Mouse (Mus musculus): Measurements from ENCODE around the gene Wdr66. TPM values are rescaled to one million over a fixed set of nuclear protein-coding genes. Genes with fewer than 3 reads are reported as not detected.

The Wdr66 gene
- polyA plus RNA-seq, 1 experiment from 2014 or later: 1.1 TPM

GRCm38 (mm10) chr5:123229296-123229695 lies 22.6 kb upstream of the Wdr66 start:
- no peaks in the 10 kb centered on the region for H3K9me3 ChIP-seq (replicated peaks; ENCODE audit: control insufficient read depth, low read length)
- H3K9ac ChIP-seq (ENCODE audit: low read length): no peak overlapping the region
- WGBS: 85% methylated on average over 6 of the region's 6 CpGs
- peaks cover 5% of the 10 kb centered on the region for H3K4me1 ChIP-seq (ENCODE audit: control insufficient read depth, insufficient read depth, low read length)
- H3K36me3 ChIP-seq (ENCODE audit: control insufficient read depth, insufficient read depth, low read length): no peaks in the 10 kb centered on the region
- H3K27me3 ChIP-seq (ENCODE audit: control insufficient read depth, insufficient read depth, low read length): no peaks in the 10 kb centered on the region
- peak overlapping the region; percentile 65 for H3K4me2 ChIP-seq (ENCODE audit: low read depth, low read length)
- H3K4me3 ChIP-seq (replicated peaks; ENCODE audit: low read length): no peak overlapping the region
- no peak for ATAC-seq (ENCODE audit: insufficient read depth, low FRiP score)
- H3K27ac ChIP-seq (ENCODE audit: low read length): no peak overlapping the region

- ATAC-seq (ENCODE audit: insufficient read depth, low FRiP score): no peak
- H3K4me2 ChIP-seq (ENCODE audit: low read depth, low read length): no peak overlapping the region
- 82% methylated on average over 2 of the region's 2 CpGs for WGBS
- H3K36me3 ChIP-seq (ENCODE audit: control insufficient read depth, insufficient read depth, low read length): no peaks in the 10 kb centered on the region
- H3K9ac ChIP-seq (ENCODE audit: low read length): no peak overlapping the region
- H3K4me3 ChIP-seq (replicated peaks; ENCODE audit: low read length): no peak overlapping the region
- H3K27ac ChIP-seq (ENCODE audit: low read length): no peak overlapping the region
- no peaks in the 10 kb centered on the region for H3K27me3 ChIP-seq (ENCODE audit: control insufficient read depth, insufficient read depth, low read length)
- no peaks in the 10 kb centered on the region for H3K9me3 ChIP-seq (replicated peaks; ENCODE audit: control insufficient read depth, low read length)
- peaks cover 5% of the 10 kb centered on the region for H3K4me1 ChIP-seq (ENCODE audit: control insufficient read depth, insufficient read depth, low read length)
Observed at GRCm38 (mm10) chr5:123232180-123232579, 19.7 kb upstream of the Wdr66 start.

GRCm38 (mm10) chr5:123235731-123236130 lies 16.2 kb upstream of the Wdr66 start:
- Histone ChIP-seq H3K4me1 (ENCODE audit: control insufficient read depth, insufficient read depth, low read length) (no peaks in the 10 kb centered on the region), H3K9me3 (replicated peaks; ENCODE audit: control insufficient read depth, low read length) (no peaks in the 10 kb centered on the region), H3K4me3 (replicated peaks; ENCODE audit: low read length) (no peak overlapping the region), H3K27ac (ENCODE audit: low read length) (no peak overlapping the region), H3K9ac (ENCODE audit: low read length) (no peak overlapping the region), H3K27me3 (ENCODE audit: control insufficient read depth, insufficient read depth, low read length) (no peaks in the 10 kb centered on the region), H3K4me2 (ENCODE audit: low read depth, low read length) (no peak overlapping the region), H3K36me3 (ENCODE audit: control insufficient read depth, insufficient read depth, low read length) (no peaks in the 10 kb centered on the region; the same call in 1 of the 2 replicates)
- 22% methylated on average over 2 of the region's 2 CpGs for WGBS
- ATAC-seq (ENCODE audit: insufficient read depth, low FRiP score): peak; percentile 64; the same call in 1 of the 2 replicates

DNA sequence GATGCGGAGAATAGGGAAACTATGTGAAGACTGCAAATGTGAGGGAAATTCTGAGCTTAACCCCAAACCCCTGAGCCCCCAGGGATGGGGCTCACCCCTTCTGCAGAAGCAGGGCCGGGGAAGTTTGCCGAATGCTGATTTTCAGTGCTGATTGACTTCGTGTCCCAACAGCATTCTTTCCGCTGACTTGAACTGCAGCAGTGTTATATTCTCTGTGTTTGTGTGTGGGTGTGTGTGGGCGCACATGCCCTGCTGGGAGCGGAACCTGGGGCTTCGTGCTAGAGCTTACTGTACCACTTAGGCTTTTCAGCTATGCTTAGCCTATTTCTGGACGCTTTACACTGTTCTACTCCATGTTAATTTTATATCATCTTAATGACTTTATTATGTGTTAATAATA lies 15.5 kb upstream of the Wdr66 start:
- Histone ChIP-seq H3K27ac (ENCODE audit: low read length) (no peak overlapping the region), H3K4me1 (ENCODE audit: control insufficient read depth, insufficient read depth, low read length) (no peaks in the 10 kb centered on the region), H3K9ac (ENCODE audit: low read length) (no peak overlapping the region), H3K36me3 (ENCODE audit: control insufficient read depth, insufficient read depth, low read length) (no peaks in the 10 kb centered on the region; the same call in 1 of the 2 replicates), H3K27me3 (ENCODE audit: control insufficient read depth, insufficient read depth, low read length) (no peaks in the 10 kb centered on the region), H3K9me3 (replicated peaks; ENCODE audit: control insufficient read depth, low read length) (no peaks in the 10 kb centered on the region), H3K4me2 (ENCODE audit: low read depth, low read length) (no peak overlapping the region), H3K4me3 (replicated peaks; ENCODE audit: low read length) (no peak overlapping the region)
- ATAC-seq (ENCODE audit: insufficient read depth, low FRiP score): no peak
- WGBS: 81% methylated on average over 9 of the region's 9 CpGs

DNA sequence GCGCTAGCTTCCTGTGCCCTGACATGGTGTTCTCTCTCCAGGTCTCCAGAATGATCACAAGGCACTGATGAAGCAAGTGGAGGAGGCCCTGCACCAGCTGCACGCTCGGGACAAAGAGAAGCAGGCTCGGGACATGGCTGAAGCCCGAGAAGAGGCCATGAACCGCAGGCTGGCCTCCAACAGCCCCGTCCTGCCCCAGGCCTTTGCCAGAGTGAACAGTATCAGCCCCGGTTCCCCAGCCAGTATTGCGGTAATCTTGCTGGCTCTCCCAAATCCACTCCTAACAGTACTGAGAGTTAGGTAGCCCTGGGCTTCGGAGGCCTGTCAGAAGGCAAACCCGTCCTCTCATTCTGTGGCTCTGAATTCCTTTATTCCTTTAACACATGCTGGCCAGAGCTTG lies 12.4 kb upstream of the Wdr66 start:
- 96% methylated on average over 11 of the region's 11 CpGs for whole genome bisulfite sequencing
- Histone ChIP-seq H3K9ac (ENCODE audit: low read length) (no peak overlapping the region), H3K9me3 (replicated peaks; ENCODE audit: control insufficient read depth, low read length) (no peaks in the 10 kb centered on the region), H3K36me3 (ENCODE audit: control insufficient read depth, insufficient read depth, low read length) (peaks cover 4% of the 10 kb centered on the region; the same call in 1 of the 2 replicates), H3K4me3 (replicated peaks; ENCODE audit: low read length) (no peak overlapping the region), H3K27ac (ENCODE audit: low read length) (no peak overlapping the region), H3K27me3 (ENCODE audit: control insufficient read depth, insufficient read depth, low read length) (no peaks in the 10 kb centered on the region), H3K4me1 (ENCODE audit: control insufficient read depth, insufficient read depth, low read length) (no peaks in the 10 kb centered on the region), H3K4me2 (ENCODE audit: low read depth, low read length) (no peak overlapping the region)
- ATAC-seq (ENCODE audit: insufficient read depth, low FRiP score): no peak

- Histone ChIP-seq H3K9ac (ENCODE audit: low read length) (no peak overlapping the region), H3K4me1 (ENCODE audit: control insufficient read depth, insufficient read depth, low read length) (no peaks in the 10 kb centered on the region), H3K4me2 (ENCODE audit: low read depth, low read length) (no peak overlapping the region), H3K36me3 (ENCODE audit: control insufficient read depth, insufficient read depth, low read length) (peaks cover 4% of the 10 kb centered on the region; the same call in 1 of the 2 replicates), H3K9me3 (replicated peaks; ENCODE audit: control insufficient read depth, low read length) (no peaks in the 10 kb centered on the region), H3K27me3 (ENCODE audit: control insufficient read depth, insufficient read depth, low read length) (no peaks in the 10 kb centered on the region), H3K4me3 (replicated peaks; ENCODE audit: low read length) (no peak overlapping the region), H3K27ac (ENCODE audit: low read length) (no peak overlapping the region)
- ATAC-seq (ENCODE audit: insufficient read depth, low FRiP score): no peak
- 26% methylated on average over 4 of the region's 4 CpGs for WGBS
Observed at GRCm38 (mm10) chr5:123245518-123245917, 6.4 kb upstream of the Wdr66 start.

DNA sequence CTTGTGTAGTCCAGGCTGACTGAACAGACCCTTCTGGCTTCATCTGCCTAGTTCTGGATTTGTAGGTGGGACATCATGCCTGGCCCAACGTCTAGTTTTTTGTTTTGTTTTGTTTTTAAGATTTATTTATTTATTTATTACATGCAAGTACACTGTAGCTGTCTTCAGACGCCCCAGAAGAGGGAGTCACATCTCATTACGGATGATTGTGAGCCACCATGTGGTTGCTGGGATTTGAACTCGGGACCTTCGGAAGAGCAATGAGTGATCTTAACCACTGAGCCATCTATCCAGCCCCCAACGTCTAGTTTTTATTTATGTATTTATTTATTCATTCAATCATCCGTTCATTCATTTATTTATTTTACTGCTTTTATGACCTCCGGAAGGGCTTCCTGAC lies 512 bp upstream of the Wdr66 start:
- peaks cover 6% of the 10 kb centered on the region; the same call in 1 of the 2 replicates for H3K4me1 ChIP-seq (ENCODE audit: control insufficient read depth, insufficient read depth, low read length)
- H3K9me3 ChIP-seq (replicated peaks; ENCODE audit: control insufficient read depth, low read length): no peaks in the 10 kb centered on the region
- H3K36me3 ChIP-seq (ENCODE audit: control insufficient read depth, insufficient read depth, low read length): no peaks in the 10 kb centered on the region
- no peak overlapping the region for H3K9ac ChIP-seq (ENCODE audit: low read length)
- H3K4me3 ChIP-seq (replicated peaks; ENCODE audit: low read length): no peak overlapping the region
- 62% methylated on average over 8 of the region's 8 CpGs for WGBS
- H3K4me2 ChIP-seq (ENCODE audit: low read depth, low read length): peak overlapping the region; percentile 61
- H3K27ac ChIP-seq (ENCODE audit: low read length): no peak overlapping the region
- no peak for ATAC-seq (ENCODE audit: insufficient read depth, low FRiP score)
- H3K27me3 ChIP-seq (ENCODE audit: control insufficient read depth, insufficient read depth, low read length): no peaks in the 10 kb centered on the region

DNA sequence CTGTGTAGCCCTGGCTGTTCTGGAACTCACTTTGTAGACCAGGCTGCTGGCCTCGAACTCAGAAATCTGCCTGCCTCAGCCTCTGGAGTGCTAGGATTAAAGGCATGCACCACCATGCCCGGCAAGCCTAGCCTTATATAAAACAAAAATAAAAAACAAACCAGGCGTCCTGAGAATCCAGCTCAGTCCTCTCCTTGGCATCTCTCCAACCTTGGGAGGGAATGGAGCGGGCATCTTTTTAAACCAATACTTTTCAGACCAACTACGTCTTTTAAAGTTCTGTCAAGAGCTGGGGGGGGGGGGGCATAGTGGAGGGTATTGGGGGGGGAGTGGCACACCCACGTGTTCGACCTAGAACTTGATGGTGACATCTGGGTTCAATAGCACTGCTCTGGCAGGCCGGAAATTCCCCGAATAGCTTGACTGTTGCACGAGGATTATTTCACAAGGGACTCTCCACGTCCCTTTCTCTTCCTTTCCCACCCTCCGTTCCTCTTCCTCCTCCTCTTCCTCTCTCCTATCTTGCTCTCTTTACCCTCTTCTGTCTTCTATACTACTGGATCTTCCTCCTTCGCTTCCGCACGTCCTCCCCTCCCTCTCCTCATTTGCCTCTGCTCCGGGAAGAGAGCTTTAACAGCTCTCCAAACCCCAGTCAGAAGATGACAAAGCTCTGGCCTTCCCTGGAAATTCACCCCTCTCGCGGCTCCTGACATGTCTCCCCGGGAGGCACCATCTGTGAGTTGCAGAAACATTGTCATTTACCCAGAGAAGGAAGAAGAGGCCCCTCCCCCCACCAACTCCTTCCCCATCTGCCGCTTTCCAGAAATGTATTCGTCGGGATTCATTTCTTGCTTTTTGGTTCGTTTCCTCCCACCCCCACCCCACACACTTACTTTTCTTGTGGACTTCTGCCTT lies 5.2 kb downstream of the Wdr66 start:
- ATAC-seq (ENCODE audit: insufficient read depth, low FRiP score): no peak
- Histone ChIP-seq H3K4me3 (replicated peaks; ENCODE audit: low read length) (peak overlapping the region; percentile 6), H3K4me1 (ENCODE audit: control insufficient read depth, insufficient read depth, low read length) (peaks cover 5% of the 10 kb centered on the region; the same call in 1 of the 2 replicates), H3K36me3 (ENCODE audit: control insufficient read depth, insufficient read depth, low read length) (no peaks in the 10 kb centered on the region), H3K9me3 (replicated peaks; ENCODE audit: control insufficient read depth, low read length) (no peaks in the 10 kb centered on the region), H3K27ac (ENCODE audit: low read length) (peak overlapping the region; percentile 64), H3K27me3 (ENCODE audit: control insufficient read depth, insufficient read depth, low read length) (no peaks in the 10 kb centered on the region), H3K4me2 (ENCODE audit: low read depth, low read length) (peak overlapping the region; percentile 47), H3K9ac (ENCODE audit: low read length) (peak overlapping the region; percentile 35; the same call in 1 of the 2 replicates)
- WGBS: 22% methylated on average over 23 of the region's 23 CpGs

DNA sequence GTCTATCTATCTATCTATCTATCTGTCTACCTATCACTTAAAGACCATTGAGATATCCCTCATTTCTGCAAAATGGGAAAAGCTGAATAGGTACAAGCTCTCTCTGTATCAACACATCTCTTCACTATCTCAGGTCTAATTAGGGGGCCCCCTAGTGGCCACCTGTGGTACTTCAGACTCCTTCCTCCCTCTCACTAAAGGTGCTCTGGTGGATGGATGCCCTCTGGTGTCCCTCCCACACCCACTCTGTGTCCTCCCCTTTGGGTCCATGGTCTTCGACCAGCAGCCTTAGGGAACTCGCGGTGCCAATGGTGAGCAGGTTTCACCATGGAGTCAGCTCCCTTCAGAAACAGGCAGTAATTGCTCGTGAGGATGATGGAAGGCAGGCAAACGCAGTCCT lies 7.1 kb downstream of the Wdr66 start:
- no peak overlapping the region for H3K4me3 ChIP-seq (replicated peaks; ENCODE audit: low read length)
- peaks cover 5% of the 10 kb centered on the region; the same call in 1 of the 2 replicates for H3K4me1 ChIP-seq (ENCODE audit: control insufficient read depth, insufficient read depth, low read length)
- 46% methylated on average over 5 of the region's 5 CpGs for WGBS
- H3K27ac ChIP-seq (ENCODE audit: low read length): no peak overlapping the region
- no peak overlapping the region for H3K9ac ChIP-seq (ENCODE audit: low read length)
- no peaks in the 10 kb centered on the region for H3K9me3 ChIP-seq (replicated peaks; ENCODE audit: control insufficient read depth, low read length)
- ATAC-seq (ENCODE audit: insufficient read depth, low FRiP score): no peak
- H3K27me3 ChIP-seq (ENCODE audit: control insufficient read depth, insufficient read depth, low read length): no peaks in the 10 kb centered on the region
- no peak overlapping the region for H3K4me2 ChIP-seq (ENCODE audit: low read depth, low read length)
- no peaks in the 10 kb centered on the region for H3K36me3 ChIP-seq (ENCODE audit: control insufficient read depth, insufficient read depth, low read length)

Measured in stomach, embryonic 16.5 days (tissue).